Mouse (Mus musculus) heart, embryonic 11.5 days (tissue): ENCODE measurements around the gene Moxd1. TPM values are rescaled to one million over a fixed set of nuclear protein-coding genes. Genes with fewer than 3 reads are reported as not detected.

Experiments
- ATAC-seq: fragments of 200-750 bp; cut with Nextera tagmentation; replicated peaks from 2 replicates; pipeline ENCODE4 v1.8.0; 2017; ENCODE audit warnings: moderate library complexity; ENCODE audit not compliant: insufficient number of reproducible peaks, low FRiP score, low TSS enrichment
- H3K27ac ChIP-seq: fragments of 300-500 bp; sonication (generic); 2 replicates; pipeline ENCODE4 v1.5.1; 2014; ENCODE audit warnings: mild to moderate bottlenecking, low read depth, low read length
- H3K27me3 ChIP-seq: fragments of 300-500 bp; sonication (generic); 2 replicates; pipeline ENCODE4 v1.6.1; 2014; ENCODE audit warnings: mild to moderate bottlenecking, low read length, mixed read lengths; ENCODE audit not compliant: control insufficient read depth, insufficient read depth
- H3K36me3 ChIP-seq: fragments of 300-500 bp; sonication (generic); 2 replicates; pipeline ENCODE4 v1.6.1; 2014; ENCODE audit warnings: mild to moderate bottlenecking, low read length, moderate library complexity, mixed read lengths; ENCODE audit not compliant: control insufficient read depth, insufficient read depth
- H3K4me1 ChIP-seq: fragments of 300-500 bp; sonication (generic); 2 replicates; pipeline ENCODE4 v1.6.1; 2014; ENCODE audit warnings: low read length; ENCODE audit not compliant: control insufficient read depth, insufficient read depth
- H3K4me2 ChIP-seq: fragments of 300-500 bp; sonication (generic); 2 replicates; pipeline ENCODE4 v1.6.1; 2014; ENCODE audit warnings: mild to moderate bottlenecking, moderate library complexity
- H3K4me3 ChIP-seq: fragments of 300-500 bp; sonication (generic); 2 replicates; pipeline ENCODE4 v1.5.1; 2014; ENCODE audit warnings: low read depth, low read length
- H3K9ac ChIP-seq: fragments of 300-500 bp; sonication (generic); 2 replicates; pipeline ENCODE4 v1.6.1; 2014; ENCODE audit warnings: mild to moderate bottlenecking, low read depth, low read length, moderate library complexity
- H3K9me3 ChIP-seq: fragments of 300-500 bp; sonication (generic); replicated peaks from 2 replicates; pipeline ENCODE4 v1.6.1; 2016; ENCODE audit warnings: low read length; ENCODE audit not compliant: control insufficient read depth
- WGBS: fragments of 180-500 bp; shearing (Covaris S2); extraction: QIAGEN DNeasy Blood & Tissue Kit; methylation state at CpG from one replicate; pipeline ENCODE4 v1.1.7; 2014; ENCODE audit not compliant: insufficient replicate concordance; 5-methylcytosine and 5-hydroxymethylcytosine counted together
- polyA plus RNA-seq: library from polyadenylated mRNA; unstranded; fragments of >200 nt; fragmentation: Nextera tagmentation; extraction: Ambion mirVana; gene quantifications from 2 replicates; pipeline ENCODE4 v1.2.1, GENCODE M21; 2014

Gene Moxd1
- polyA plus RNA-seq, 1 experiment from 2014 or later = 5.8 TPM

GRCm38 (mm10) chr10:24292671-24293070 lies 69.4 kb downstream of the Moxd1 start:
- no peak overlapping the region for H3K4me2 ChIP-seq
- H3K9me3 ChIP-seq = no peaks in the 10 kb centered on the region
- 85% methylated on average over 1 of the region's 1 CpGs for WGBS
- no peak for ATAC-seq
- no peak overlapping the region for H3K27ac ChIP-seq
- no peak overlapping the region for H3K4me3 ChIP-seq
- no peak overlapping the region for H3K9ac ChIP-seq
- no peaks in the 10 kb centered on the region for H3K27me3 ChIP-seq
- H3K36me3 ChIP-seq = no peaks in the 10 kb centered on the region
- H3K4me1 ChIP-seq = no peaks in the 10 kb centered on the region

GRCm38 (mm10) chr10:24296608-24297007 lies 73.3 kb downstream of the Moxd1 start:
- H3K9ac ChIP-seq = no peak overlapping the region
- H3K4me2 ChIP-seq = no peak overlapping the region
- H3K9me3 ChIP-seq = no peaks in the 10 kb centered on the region
- 39% methylated on average over 4 of the region's 4 CpGs for WGBS
- no peak overlapping the region for H3K4me3 ChIP-seq
- H3K27me3 ChIP-seq = no peaks in the 10 kb centered on the region
- no peaks in the 10 kb centered on the region for H3K36me3 ChIP-seq
- H3K27ac ChIP-seq = no peak overlapping the region
- ATAC-seq = no peak
- no peaks in the 10 kb centered on the region for H3K4me1 ChIP-seq

GRCm38 (mm10) chr10:24297792-24298191 lies 74.5 kb downstream of the Moxd1 start:
- no peak for ATAC-seq
- no peaks in the 10 kb centered on the region for H3K27me3 ChIP-seq
- no peaks in the 10 kb centered on the region for H3K4me1 ChIP-seq
- H3K4me3 ChIP-seq = no peak overlapping the region
- H3K9me3 ChIP-seq = no peaks in the 10 kb centered on the region
- no peak overlapping the region for H3K27ac ChIP-seq
- no peak overlapping the region for H3K9ac ChIP-seq
- no peak overlapping the region for H3K4me2 ChIP-seq
- H3K36me3 ChIP-seq = no peaks in the 10 kb centered on the region
- 0% methylated on average over 1 of the region's 1 CpGs for WGBS

GRCm38 (mm10) chr10:24298260-24299244 lies 75.2 kb downstream of the Moxd1 start:
- Histone ChIP-seq H3K9me3 (no peaks in the 10 kb centered on the region), H3K4me1 (no peaks in the 10 kb centered on the region), H3K9ac (no peak overlapping the region), H3K27me3 (no peaks in the 10 kb centered on the region), H3K4me3 (no peak overlapping the region), H3K4me2 (no peak overlapping the region), H3K27ac (no peak overlapping the region), H3K36me3 (no peaks in the 10 kb centered on the region)
- WGBS = 40% methylated on average over 2 of the region's 2 CpGs
- no peak for ATAC-seq

GRCm38 (mm10) chr10:24312191-24312611 lies 88.9 kb downstream of the Moxd1 start:
- Histone ChIP-seq H3K9me3 (no peaks in the 10 kb centered on the region), H3K4me2 (peak overlapping the region; percentile 34), H3K4me1 (no peaks in the 10 kb centered on the region), H3K36me3 (no peaks in the 10 kb centered on the region), H3K9ac (no peak overlapping the region), H3K27ac (no peak overlapping the region), H3K27me3 (no peaks in the 10 kb centered on the region), H3K4me3 (no peak overlapping the region)
- WGBS = under 1% methylated on average over 9 of the region's 9 CpGs
- no peak for ATAC-seq

GRCm38 (mm10) chr10:24317126-24317836 lies 94.0 kb downstream of the Moxd1 start:
- no peak overlapping the region for H3K4me3 ChIP-seq
- H3K4me1 ChIP-seq = no peaks in the 10 kb centered on the region
- H3K36me3 ChIP-seq = no peaks in the 10 kb centered on the region
- WGBS = 68% methylated on average over 19 of the region's 19 CpGs
- H3K27me3 ChIP-seq = no peaks in the 10 kb centered on the region
- H3K9ac ChIP-seq = no peak overlapping the region
- no peak overlapping the region for H3K27ac ChIP-seq
- no peak for ATAC-seq
- H3K9me3 ChIP-seq = no peaks in the 10 kb centered on the region
- H3K4me2 ChIP-seq = no peak overlapping the region

- H3K27ac ChIP-seq = no peak overlapping the region
- no peak overlapping the region for H3K4me3 ChIP-seq
- no peak for ATAC-seq
- H3K9ac ChIP-seq = no peak overlapping the region
- no peaks in the 10 kb centered on the region for H3K36me3 ChIP-seq
- no peaks in the 10 kb centered on the region for H3K4me1 ChIP-seq
- WGBS = 74% methylated on average over 3 of the region's 3 CpGs
- H3K4me2 ChIP-seq = no peak overlapping the region
- H3K27me3 ChIP-seq = no peaks in the 10 kb centered on the region
- H3K9me3 ChIP-seq = no peaks in the 10 kb centered on the region
Observed at GRCm38 (mm10) chr10:24320326-24320725, 97.0 kb downstream of the Moxd1 start.

GRCm38 (mm10) chr10:24323066-24323465 lies 99.7 kb downstream of the Moxd1 start:
- Histone ChIP-seq H3K27ac (no peak overlapping the region), H3K4me2 (no peak overlapping the region), H3K9ac (no peak overlapping the region), H3K9me3 (no peaks in the 10 kb centered on the region), H3K4me3 (no peak overlapping the region), H3K27me3 (no peaks in the 10 kb centered on the region), H3K36me3 (no peaks in the 10 kb centered on the region), H3K4me1 (no peaks in the 10 kb centered on the region)
- no peak for ATAC-seq
- 75% methylated on average over 4 of the region's 4 CpGs for WGBS
